10 mouse cellular contexts compared by ENCODE assay signal in the genomic region with DNA sequence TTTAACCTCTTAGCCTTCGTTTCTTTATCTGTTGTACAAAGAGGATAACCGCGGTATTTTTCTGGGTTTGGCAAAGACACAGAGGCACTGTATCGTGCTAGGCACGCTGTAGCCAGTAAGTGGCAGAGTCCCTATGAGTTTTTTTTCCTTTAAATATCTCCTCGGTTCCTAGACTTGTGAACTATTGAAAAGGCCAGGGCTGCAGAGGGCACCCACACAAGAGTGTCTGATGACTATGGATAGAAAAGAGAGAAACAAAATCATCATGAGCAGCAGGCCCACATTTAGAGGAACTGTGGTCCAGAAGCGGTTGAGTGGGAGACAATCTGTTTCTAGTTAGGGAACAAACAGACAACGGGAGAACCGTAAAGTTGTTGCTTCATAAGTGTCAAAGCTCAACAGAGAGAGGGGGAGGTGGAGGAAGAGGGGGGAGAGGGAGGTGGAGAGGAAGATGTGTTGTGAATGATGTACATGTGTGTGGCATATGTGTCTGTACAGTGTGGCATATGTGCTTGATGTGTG. TPM values are rescaled to one million over a fixed set of nuclear protein-coding genes. Genes with fewer than 3 reads are reported as not detected.
DNase-seq lines count a peak whose midpoint lies in the region; ATAC-seq lines count a peak whose summit lies in the region.
"Had no signal": no experiment of that assay in that cellular context is flagged by ENCODE, and none has a peak within 500 bp of the region (broad histone marks: within the 10 kb centered on the region; RNA-seq: fewer than 3 reads in every experiment).

No protein-coding gene starts in this region.

- ATAC-seq in intestine, embryonic 14.5 days (replicated peaks; ENCODE audit: low FRiP score, low TSS enrichment, low read depth) = no peak
- peak; percentile 25 for ATAC-seq in megakaryocyte progenitor cell, adult 5-6 weeks (replicated peaks; ENCODE audit: poor library complexity)
- ATAC-seq: hindbrain, postnatal 0 days had no signal

- peaks cover 29% of the 10 kb centered on the region for H3K4me1 ChIP-seq in intestine, embryonic 14.5 days (replicated peaks; ENCODE audit: control insufficient read depth, insufficient read depth, low read length)

- H3K27me3 ChIP-seq in intestine, embryonic 14.5 days (replicated peaks; ENCODE audit: control insufficient read depth, insufficient read depth, low read length) = no peaks in the 10 kb centered on the region
- H3K27me3 ChIP-seq: neural tube, embryonic 12.5 days had no signal

- no peak overlapping the region for H3K4me2 ChIP-seq in intestine, embryonic 14.5 days (ENCODE audit: low read length)
- H3K4me2 ChIP-seq: neural tube, embryonic 12.5 days had no signal

- peak; percentile 60 for DNase-seq in layer of hippocampus, adult 11-12 months (ENCODE audit: low spot score)
- no peak for DNase-seq in layer of hippocampus, postnatal 10 days (ENCODE audit: low spot score in 2 of 2)
- DNase-seq in NIH3T3 (ENCODE audit: low read depth) = peak; percentile 57
- no peak for DNase-seq in intestine, embryonic 14.5 days (ENCODE audit: low spot score)
- no peak for DNase-seq in neural tube, embryonic 10.5 days (ENCODE audit: extremely low spot score, low spot score)
- no peak for DNase-seq in ovary, postnatal 36 days (ENCODE audit: low spot score)
- DNase-seq in adrenal gland, postnatal 4 days (ENCODE audit: low spot score in 2 of 2) = no peak

- peak overlapping the region; percentile 80; the same call in 1 of the 2 replicates for H3K27ac ChIP-seq in intestine, embryonic 14.5 days (ENCODE audit: low read depth)
- H3K27ac ChIP-seq: neural tube, embryonic 12.5 days had no signal

- H3K36me3 ChIP-seq in intestine, embryonic 14.5 days (ENCODE audit: control insufficient read depth, insufficient read depth, low read length) = no peaks in the 10 kb centered on the region
- H3K36me3 ChIP-seq: neural tube, embryonic 12.5 days had no signal

- H3K9me3 ChIP-seq in intestine, embryonic 14.5 days (ENCODE audit: control insufficient read depth, low read length) = no peaks in the 10 kb centered on the region
- H3K9me3 ChIP-seq: neural tube, embryonic 12.5 days had no signal

- H3K9ac ChIP-seq in intestine, embryonic 14.5 days (ENCODE audit: low read length) = no peak overlapping the region
- H3K9ac ChIP-seq: neural tube, embryonic 12.5 days had no signal

- WGBS in intestine, embryonic 14.5 days = 66% methylated on average over 9 of the region's 9 CpGs

- no peak overlapping the region for H3K4me3 ChIP-seq in intestine, embryonic 14.5 days (ENCODE audit: low read depth, low read length)
- H3K4me3 ChIP-seq: neural tube, embryonic 12.5 days had no signal

RNA-seq across cellular contexts. Expression of a gene that starts 0.9 kb away (rescaled TPM):
- 100 to 1,000 TPM; 110 to 118 TPM for total RNA-seq in layer of hippocampus, postnatal 10 days (2021)
- 68.8 and 72.9 TPM in 2 replicates for polyA plus RNA-seq in intestine, embryonic 14.5 days (2014; fragmentation: Nextera tagmentation; extraction: Ambion mirVana)
- 295 and 305 TPM in 2 replicates for total RNA-seq in megakaryocyte progenitor cell, adult 5-6 weeks (2015)
- total RNA-seq in megakaryocyte progenitor cell, adult 5-6 weeks (2017) = 358 and 441 TPM in 2 replicates
- 100 to 1,000 TPM; 118 to 128 TPM for total RNA-seq in adrenal gland, postnatal 4 days (2021)

RNA-seq across cellular contexts. Expression of a gene that starts 51.2 kb away (rescaled TPM):
- 10 to 100 TPM; 50.3 to 56.3 TPM for total RNA-seq in layer of hippocampus, postnatal 10 days (2021)
- 49.2 and 54.7 TPM in 2 replicates for polyA plus RNA-seq in intestine, embryonic 14.5 days (2014; fragmentation: Nextera tagmentation; extraction: Ambion mirVana)
- total RNA-seq in megakaryocyte progenitor cell, adult 5-6 weeks (2015) = 47.0 and 55.1 TPM in 2 replicates
- total RNA-seq in megakaryocyte progenitor cell, adult 5-6 weeks (2017) = 43.3 and 44.2 TPM in 2 replicates
- total RNA-seq in adrenal gland, postnatal 4 days (2021) = 10 to 100 TPM; 45.6 to 48.3 TPM

RNA-seq across cellular contexts. Expression of a gene that starts 51.5 kb away (rescaled TPM):
- total RNA-seq in layer of hippocampus, postnatal 10 days (2021) = 10 to 100 TPM; 91.9 to 92.8 TPM
- 89.9 and 91.4 TPM in 2 replicates for polyA plus RNA-seq in intestine, embryonic 14.5 days (2014; fragmentation: Nextera tagmentation; extraction: Ambion mirVana)
- 72.9 and 88.8 TPM in 2 replicates for total RNA-seq in megakaryocyte progenitor cell, adult 5-6 weeks (2015)
- total RNA-seq in megakaryocyte progenitor cell, adult 5-6 weeks (2017) = 36.2 and 55.0 TPM in 2 replicates
- 10 to 100 TPM; 27.7 to 28.8 TPM for total RNA-seq in adrenal gland, postnatal 4 days (2021)

Comparison
In these comparisons a context has a peak if more than half of its experiments do, and no peak if none do; other contexts are left out.
1. DNase-seq: peak in layer of hippocampus, adult 11-12 months (single experiment) and NIH3T3 (single experiment); none in layer of hippocampus, postnatal 10 days (0 of 2), intestine, embryonic 14.5 days (single experiment), neural tube, embryonic 10.5 days (single experiment), ovary, postnatal 36 days (single experiment) and adrenal gland, postnatal 4 days (0 of 2).